Mouse (Mus musculus) cerebellum, adult 2 months (tissue): ENCODE data around the gene Socs3. TPM values are rescaled to one million over a fixed set of nuclear protein-coding genes. Genes with fewer than 3 reads are reported as not detected.

Source experiments
- DNase-seq, 2 experiments: peaks; one replicate each; pipeline ENCODE4 v3.0.0; 2021
- H3K27ac ChIP-seq: fragments of 200-500 bp; 2 replicates; pipeline ENCODE4 v1.5.1; 2012; ENCODE audit warnings: low read length, control low read depth, inconsistent platforms; ENCODE audit not compliant: insufficient read depth
- H3K27me3 ChIP-seq: fragments of 200-500 bp; 2 replicates; pipeline ENCODE4 v1.6.1; 2012; ENCODE audit warnings: inconsistent platforms, mild to moderate bottlenecking, low read length, moderate library complexity; ENCODE audit not compliant: control insufficient read depth, insufficient read depth
- H3K4me1 ChIP-seq: fragments of 200-500 bp; 2 replicates; pipeline ENCODE4 v1.6.1; 2011; ENCODE audit warnings: low read length; ENCODE audit not compliant: control insufficient read depth, insufficient read depth
- H3K4me3 ChIP-seq: fragments of 200-500 bp; replicated peaks from 2 replicates; pipeline ENCODE3; 2011; ENCODE audit warnings: mild to moderate bottlenecking, low read depth, low read length, control low read depth; ENCODE audit not compliant: insufficient read depth
- CTCF ChIP-seq: fragments of 200-500 bp; IDR thresholded peaks from 2 replicates; pipeline ENCODE4 v1.5.1; 2011; ENCODE audit warnings: low read depth, mild to moderate bottlenecking, control low read depth, low read length, moderate library complexity, borderline replicate concordance; ENCODE audit not compliant: insufficient read depth
- POLR2A ChIP-seq: fragments of 200-500 bp; IDR thresholded peaks from 2 replicates; pipeline ENCODE4 v1.6.1; 2011; ENCODE audit warnings: low read length, control low read depth, borderline replicate concordance; ENCODE audit not compliant: insufficient read depth
- WGBS: fragments of 180-500 bp; shearing (Covaris S2); methylation state at CpG from one replicate; pipeline ENCODE4 v1.1.7; 2018; 5-methylcytosine and 5-hydroxymethylcytosine counted together
- polyA plus RNA-seq: library from polyadenylated mRNA; depleted of rRNA; stranded (reverse); fragments of >200 nt; gene quantifications from 2 replicates; pipeline ENCODE4 v1.2.3, GENCODE M21; 2012

Gene Socs3
- polyA plus RNA-seq, 1 experiment, result 1.6 TPM

GRCm38 (mm10) chr11:117999260-117999934, 29.6 kb upstream of the Socs3 start:
- Histone ChIP-seq H3K4me3 (no peak overlapping the region), H3K27ac (no peak overlapping the region), H3K27me3 (no peaks in the 10 kb centered on the region), H3K4me1 (peaks cover 22% of the 10 kb centered on the region)
- DNase-seq, result no peak
- TF ChIP-seq POLR2A, result no peak
- WGBS, result 87% methylated on average over 6 of the region's 6 CpGs

DNA sequence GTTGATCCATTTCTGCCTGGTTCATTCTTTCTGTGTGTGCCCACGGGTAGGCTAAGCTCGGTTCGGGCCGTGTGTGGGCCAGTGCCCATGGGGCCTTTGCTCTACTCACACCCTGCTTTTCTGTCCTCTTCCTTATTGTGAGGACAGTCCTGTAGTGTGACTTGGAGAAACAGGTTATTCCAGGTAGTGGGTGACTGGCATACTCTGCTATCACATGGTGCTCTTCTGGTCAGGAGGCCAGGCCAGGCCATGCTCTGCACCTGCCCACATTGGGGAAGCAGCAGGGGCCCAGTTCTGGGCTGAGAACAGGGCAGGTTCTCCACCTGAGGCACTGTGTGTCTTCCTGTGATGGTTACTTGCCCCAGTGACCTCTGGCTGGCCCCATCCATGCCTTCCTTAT, 28.5 kb upstream of the Socs3 start:
- Histone ChIP-seq H3K4me1 (peaks cover 29% of the 10 kb centered on the region), H3K4me3 (no peak overlapping the region), H3K27me3 (no peaks in the 10 kb centered on the region), H3K27ac (no peak overlapping the region)
- no peak for TF ChIP-seq POLR2A
- TF ChIP-seq CTCF, result no peak
- no peak for DNase-seq
- WGBS, result 93% methylated on average over 4 of the region's 4 CpGs

DNA sequence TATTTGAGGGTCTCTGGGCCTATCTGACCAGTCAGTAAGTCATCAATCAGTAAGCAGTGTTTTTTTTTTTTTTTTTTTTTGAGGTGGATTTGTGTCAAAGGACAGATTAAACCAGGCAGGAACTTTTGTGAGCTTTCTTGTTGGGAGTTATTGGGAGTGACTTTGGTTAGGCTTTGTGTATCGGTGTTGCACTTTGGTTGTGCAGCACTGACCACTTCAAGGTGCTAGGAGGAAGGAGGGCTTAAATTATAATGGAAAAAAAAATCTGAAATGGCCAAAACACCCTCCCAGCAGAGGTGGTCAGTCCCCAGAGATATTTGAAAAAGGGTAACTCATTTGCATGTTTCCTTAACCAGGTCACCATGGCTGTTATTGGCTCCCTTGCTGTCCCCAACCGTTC, 27.2 kb upstream of the Socs3 start:
- no peak overlapping the region for H3K4me3 ChIP-seq
- H3K27me3 ChIP-seq, result no peaks in the 10 kb centered on the region
- peaks cover 34% of the 10 kb centered on the region for H3K4me1 ChIP-seq
- TF ChIP-seq POLR2A (no peak), CTCF (no peak)
- DNase-seq, result no peak
- no peak overlapping the region for H3K27ac ChIP-seq
- 85% methylated on average over 2 of the region's 2 CpGs for WGBS

GRCm38 (mm10) chr11:117996066-117996465, 26.2 kb upstream of the Socs3 start:
- no peak for TF ChIP-seq POLR2A
- no peak for TF ChIP-seq CTCF
- Histone ChIP-seq H3K4me3 (no peak overlapping the region), H3K27me3 (no peaks in the 10 kb centered on the region), H3K4me1 (peaks cover 41% of the 10 kb centered on the region), H3K27ac (no peak overlapping the region)
- DNase-seq, result no peak
- whole genome bisulfite sequencing, result 39% methylated on average over 3 of the region's 3 CpGs

- Histone ChIP-seq H3K4me3 (no peak overlapping the region), H3K27ac (no peak overlapping the region), H3K4me1 (peaks cover 41% of the 10 kb centered on the region), H3K27me3 (no peaks in the 10 kb centered on the region)
- TF ChIP-seq CTCF (no peak), POLR2A (no peak)
- no peak for DNase-seq
- 71% methylated on average over 3 of the region's 3 CpGs for WGBS
Measured at GRCm38 (mm10) chr11:117995661-117996060, 25.8 kb upstream of the Socs3 start.

- H3K4me1 ChIP-seq, result peaks cover 44% of the 10 kb centered on the region
- 16% methylated on average over 2 of the region's 2 CpGs for WGBS
- no peak overlapping the region for H3K27ac ChIP-seq
- no peak overlapping the region for H3K4me3 ChIP-seq
- TF ChIP-seq CTCF (no peak), POLR2A (no peak)
- no peak for DNase-seq
- no peaks in the 10 kb centered on the region for H3K27me3 ChIP-seq
Measured at GRCm38 (mm10) chr11:117995255-117995654, 25.4 kb upstream of the Socs3 start.

- 13% methylated on average over 9 of the region's 9 CpGs for WGBS
- no peak for DNase-seq
- Histone ChIP-seq H3K27ac (no peak overlapping the region), H3K4me1 (peaks cover 44% of the 10 kb centered on the region), H3K27me3 (no peaks in the 10 kb centered on the region), H3K4me3 (no peak overlapping the region)
- no peak for TF ChIP-seq POLR2A
- TF ChIP-seq CTCF, result no peak
Measured at GRCm38 (mm10) chr11:117994250-117995057, 24.6 kb upstream of the Socs3 start.
